Mouse (Mus musculus) limb, embryonic 12.5 days (tissue): ENCODE results near the gene Mrpl10. TPM values are rescaled to one million over a fixed set of nuclear protein-coding genes. Genes with fewer than 3 reads are reported as not detected.

ENCODE experiments used
- ATAC-seq: fragments of 200-750 bp; cut with Nextera tagmentation; 2 replicates; pipeline ENCODE4 v1.8.0; 2017; ENCODE audit warnings: low read depth, moderate TSS enrichment; ENCODE audit not compliant: insufficient number of reproducible peaks, insufficient read depth, low FRiP score, low TSS enrichment
- H3K27ac ChIP-seq: fragments of 300-500 bp; sonication (generic); 2 replicates; pipeline ENCODE4 v1.5.1; 2016; ENCODE audit warnings: mild to moderate bottlenecking, moderate library complexity
- H3K27me3 ChIP-seq: fragments of 300-500 bp; sonication (generic); 2 replicates; pipeline ENCODE4 v1.6.1; 2016; ENCODE audit warnings: mild to moderate bottlenecking, moderate library complexity
- H3K36me3 ChIP-seq: fragments of 300-500 bp; sonication (generic); 2 replicates; pipeline ENCODE4 v1.6.1; 2016; ENCODE audit warnings: mild to moderate bottlenecking, moderate library complexity
- H3K4me1 ChIP-seq: fragments of 300-500 bp; sonication (generic); replicated peaks from 2 replicates; pipeline ENCODE4 v1.6.1; 2016
- H3K4me2 ChIP-seq: fragments of 300-500 bp; sonication (generic); 2 replicates; pipeline ENCODE4 v1.6.1; 2016; ENCODE audit warnings: mild to moderate bottlenecking, moderate library complexity
- H3K4me3 ChIP-seq: fragments of 300-500 bp; sonication (generic); replicated peaks from 2 replicates; pipeline ENCODE4 v1.5.1; 2016; ENCODE audit warnings: mild to moderate bottlenecking
- H3K9ac ChIP-seq: fragments of 300-500 bp; sonication (generic); replicated peaks from 2 replicates; pipeline ENCODE4 v1.6.1; 2016; ENCODE audit warnings: mild to moderate bottlenecking, moderate library complexity
- H3K9me3 ChIP-seq: fragments of 300-500 bp; sonication (generic); 2 replicates; pipeline ENCODE4 v1.6.1; 2016; ENCODE audit warnings: mild to moderate bottlenecking, moderate library complexity
- WGBS: fragments of 180-500 bp; shearing (Covaris S2); methylation state at CpG from one replicate; pipeline ENCODE4 v1.1.7; 2016; 5-methylcytosine and 5-hydroxymethylcytosine counted together
- polyA plus RNA-seq: library from polyadenylated mRNA; unstranded; fragments of >200 nt; fragmentation: Nextera tagmentation; extraction: Ambion mirVana; gene quantifications from 2 replicates; pipeline ENCODE4 v1.2.1, GENCODE M21; 2016

The Mrpl10 gene
- polyA plus RNA-seq, 1 experiment from 2014 or later: 80.5 TPM

GRCm38 (mm10) chr11:97013121-97013670 lies 28.2 kb upstream of the Mrpl10 start, which contains the start of gene Sp6:
Sp6 (plus strand) TSS chr11:97013394.
- WGBS: 26% methylated on average over 7 of the region's 8 CpGs
- Histone ChIP-seq H3K9ac (no peak within 1 kb of the TSS; the same call in 1 of the 2 replicates), H3K27me3 (peaks cover 86% of the 10 kb centered on the region), H3K4me2 (no peak within 1 kb of the TSS), H3K27ac (no peak within 1 kb of the TSS), H3K9me3 (no peaks in the 10 kb centered on the region), H3K4me1 (peaks cover 12% of the 10 kb centered on the region), H3K36me3 (no peaks in the 10 kb centered on the region), H3K4me3 (no peak within 1 kb of the TSS)
- no peak for ATAC-seq

- Histone ChIP-seq H3K9ac (no peak overlapping the region), H3K36me3 (no peaks in the 10 kb centered on the region), H3K4me2 (peak overlapping the region; percentile 71), H3K27me3 (peaks cover 94% of the 10 kb centered on the region), H3K9me3 (no peaks in the 10 kb centered on the region), H3K27ac (no peak overlapping the region), H3K4me3 (peak overlapping the region; percentile 45), H3K4me1 (peaks cover 33% of the 10 kb centered on the region)
- under 1% methylated on average over 36 of the region's 36 CpGs for WGBS
- ATAC-seq: no peak
These were observed 23.4 kb upstream of the Mrpl10 start for GRCm38 (mm10) chr11:97017696-97018582.

- Histone ChIP-seq H3K27ac (no peak overlapping the region), H3K4me3 (peak overlapping the region; percentile 45), H3K36me3 (no peaks in the 10 kb centered on the region), H3K9ac (peak overlapping the region; percentile 55), H3K4me1 (peaks cover 33% of the 10 kb centered on the region), H3K4me2 (peak overlapping the region; percentile 71), H3K27me3 (peaks cover 94% of the 10 kb centered on the region), H3K9me3 (no peaks in the 10 kb centered on the region)
- under 1% methylated on average over 68 of the region's 68 CpGs for WGBS
- ATAC-seq: no peak
These were observed 22.6 kb upstream of the Mrpl10 start for GRCm38 (mm10) chr11:97018583-97019344.

- H3K27ac ChIP-seq: no peak overlapping the region
- H3K4me3 ChIP-seq: peak overlapping the region; percentile 45
- peak overlapping the region; percentile 71; the same call in 1 of the 2 replicates for H3K4me2 ChIP-seq
- H3K27me3 ChIP-seq: peaks cover 97% of the 10 kb centered on the region
- H3K36me3 ChIP-seq: no peaks in the 10 kb centered on the region
- peaks cover 33% of the 10 kb centered on the region for H3K4me1 ChIP-seq
- H3K9me3 ChIP-seq: no peaks in the 10 kb centered on the region
- 0 out of 2 replicates have a peak overlapping the region, but pooled peaks have one; percentile 55 for H3K9ac ChIP-seq
- ATAC-seq: no peak
- 5% methylated on average over 13 of the region's 13 CpGs for WGBS
These were observed 22.0 kb upstream of the Mrpl10 start for GRCm38 (mm10) chr11:97019345-97019708.

- H3K9ac ChIP-seq: no peak overlapping the region; the same call in 1 of the 2 replicates
These were observed 20.1 kb upstream of the Mrpl10 start for GRCm38 (mm10) chr11:97021121-97021765.

GRCm38 (mm10) chr11:97021873-97022484 lies 19.4 kb upstream of the Mrpl10 start:
- Histone ChIP-seq H3K4me3 (peak overlapping the region; percentile 54), H3K27me3 (peaks cover 83% of the 10 kb centered on the region), H3K36me3 (no peaks in the 10 kb centered on the region), H3K9me3 (no peaks in the 10 kb centered on the region), H3K4me1 (peaks cover 49% of the 10 kb centered on the region), H3K4me2 (peak overlapping the region; percentile 79), H3K9ac (peak overlapping the region; percentile 50), H3K27ac (no peak overlapping the region)
- peak; percentile 27; the same call in 1 of the 2 replicates for ATAC-seq
- WGBS: 1% methylated on average over 50 of the region's 50 CpGs

More at GRCm38 (mm10) chr11:97021121-97021765, 20.1 kb upstream of the Mrpl10 start:
- peaks cover 49% of the 10 kb centered on the region for H3K4me1 ChIP-seq
- no peak overlapping the region for H3K27ac ChIP-seq
- no peak for ATAC-seq
- peak overlapping the region; percentile 79 for H3K4me2 ChIP-seq
- H3K9me3 ChIP-seq: no peaks in the 10 kb centered on the region
- peaks cover 90% of the 10 kb centered on the region for H3K27me3 ChIP-seq
- no peaks in the 10 kb centered on the region for H3K36me3 ChIP-seq
- peak overlapping the region; percentile 54 for H3K4me3 ChIP-seq
- WGBS: 2% methylated on average over 27 of the region's 27 CpGs

GRCm38 (mm10) chr11:97024977-97025376 lies 16.4 kb upstream of the Mrpl10 start:
- no peaks in the 10 kb centered on the region for H3K9me3 ChIP-seq

GRCm38 (mm10) chr11:97025721-97026344 lies 15.5 kb upstream of the Mrpl10 start:
- Histone ChIP-seq H3K9ac (peak overlapping the region; percentile 56), H3K4me1 (peaks cover 47% of the 10 kb centered on the region), H3K27me3 (peaks cover 45% of the 10 kb centered on the region), H3K4me2 (peak overlapping the region; percentile 61), H3K9me3 (no peaks in the 10 kb centered on the region), H3K27ac (peak overlapping the region; percentile 84), H3K36me3 (no peaks in the 10 kb centered on the region), H3K4me3 (peak overlapping the region; percentile 33)
- under 1% methylated on average over 17 of the region's 17 CpGs for WGBS
- ATAC-seq: no peak

More at GRCm38 (mm10) chr11:97024977-97025376, 16.4 kb upstream of the Mrpl10 start:
- H3K4me1 ChIP-seq: peaks cover 39% of the 10 kb centered on the region
- H3K4me2 ChIP-seq: peak overlapping the region; percentile 61; the same call in 1 of the 2 replicates
- H3K27ac ChIP-seq: peak overlapping the region; percentile 84; the same call in 1 of the 2 replicates
- peak overlapping the region; percentile 56; the same call in 1 of the 2 replicates for H3K9ac ChIP-seq
- no peak overlapping the region; the same call in 1 of the 2 replicates for H3K4me3 ChIP-seq
- 45% methylated on average over 10 of the region's 10 CpGs for WGBS
- H3K36me3 ChIP-seq: no peaks in the 10 kb centered on the region
- ATAC-seq: no peak
- peaks cover 54% of the 10 kb centered on the region for H3K27me3 ChIP-seq

GRCm38 (mm10) chr11:97029686-97030417 lies 11.5 kb upstream of the Mrpl10 start, which contains the start of gene Scrn2:
Scrn2 (plus strand) TSS chr11:97029938.
- ATAC-seq: 0 out of 2 replicates have a peak, but pooled peaks have one; percentile 28
- Histone ChIP-seq H3K9ac (peak within 1 kb of the TSS; percentile 79), H3K27ac (peak within 1 kb of the TSS; percentile 89), H3K4me3 (peak within 1 kb of the TSS; percentile 63), H3K4me1 (peaks cover 29% of the 10 kb centered on the region), H3K36me3 (peaks cover 23% of the 10 kb centered on the region), H3K4me2 (peak within 1 kb of the TSS; percentile 82), H3K9me3 (no peaks in the 10 kb centered on the region), H3K27me3 (peaks cover 5% of the 10 kb centered on the region; the same call in 1 of the 2 replicates)
- 2% methylated on average over 25 of the region's 25 CpGs for WGBS
